Mouse (Mus musculus): ENCODE results near the gene Cideb. TPM values are rescaled to one million over a fixed set of nuclear protein-coding genes. Genes with fewer than 3 reads are reported as not detected.

Gene Cideb
- total RNA-seq, 2 experiments from 2014 or later = 1.2 to 2.2 TPM

DNA sequence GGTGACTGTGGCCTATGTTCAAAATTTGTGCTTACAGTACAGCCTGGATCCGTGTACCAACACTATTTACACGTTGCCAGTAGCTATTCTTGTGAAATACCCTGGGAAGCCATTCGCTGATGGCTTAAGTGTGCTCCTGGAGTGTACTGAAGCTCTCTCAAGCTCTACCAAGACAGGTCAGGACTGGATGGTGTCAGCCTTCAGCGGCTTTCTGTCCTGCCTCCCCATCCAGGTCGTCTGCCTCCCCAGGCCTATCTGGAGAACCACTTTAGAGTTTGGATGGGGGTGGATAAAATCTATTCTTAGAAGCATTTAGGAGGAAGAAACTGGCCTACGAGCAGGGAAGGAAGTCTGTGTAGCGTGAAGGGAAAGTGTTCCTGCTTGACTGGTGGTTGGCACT is 4.9 kb upstream of the Cideb start:
- DNase-seq = no peak

DNA sequence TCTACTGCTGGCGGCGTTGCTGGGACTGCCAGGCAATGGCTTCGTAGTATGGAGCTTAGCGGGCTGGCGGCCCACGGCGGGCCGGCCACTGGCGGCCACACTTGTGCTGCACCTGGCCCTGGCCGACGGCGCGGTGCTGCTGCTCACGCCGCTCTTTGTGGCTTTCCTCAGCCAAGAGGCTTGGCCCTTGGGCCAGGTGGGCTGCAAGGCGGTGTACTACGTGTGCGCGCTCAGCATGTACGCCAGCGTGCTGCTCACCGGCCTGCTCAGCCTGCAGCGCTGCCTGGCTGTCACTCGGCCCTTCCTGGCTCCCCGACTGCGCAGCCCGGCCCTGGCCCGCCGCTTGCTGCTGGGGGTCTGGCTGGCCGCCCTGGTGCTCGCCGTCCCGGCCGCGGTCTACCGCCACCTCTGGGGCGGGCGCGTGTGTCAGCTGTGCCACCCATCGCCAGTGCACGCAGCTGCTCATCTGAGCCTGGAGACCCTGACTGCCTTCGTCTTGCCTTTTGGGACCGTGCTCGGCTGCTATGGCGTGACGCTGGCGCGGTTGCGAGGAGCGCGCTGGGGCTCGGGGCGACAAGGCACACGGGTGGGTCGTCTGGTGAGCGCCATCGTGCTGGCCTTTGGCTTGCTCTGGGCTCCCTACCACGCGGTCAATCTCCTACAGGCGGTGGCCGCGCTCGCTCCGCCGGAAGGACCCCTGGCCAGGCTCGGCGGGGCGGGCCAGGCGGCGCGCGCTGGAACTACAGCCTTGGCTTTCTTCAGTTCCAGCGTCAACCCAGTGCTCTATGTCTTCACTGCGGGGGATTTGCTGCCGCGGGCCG is 4.0 kb upstream of the Cideb start:
- peak; percentile 70 for DNase-seq

DNA sequence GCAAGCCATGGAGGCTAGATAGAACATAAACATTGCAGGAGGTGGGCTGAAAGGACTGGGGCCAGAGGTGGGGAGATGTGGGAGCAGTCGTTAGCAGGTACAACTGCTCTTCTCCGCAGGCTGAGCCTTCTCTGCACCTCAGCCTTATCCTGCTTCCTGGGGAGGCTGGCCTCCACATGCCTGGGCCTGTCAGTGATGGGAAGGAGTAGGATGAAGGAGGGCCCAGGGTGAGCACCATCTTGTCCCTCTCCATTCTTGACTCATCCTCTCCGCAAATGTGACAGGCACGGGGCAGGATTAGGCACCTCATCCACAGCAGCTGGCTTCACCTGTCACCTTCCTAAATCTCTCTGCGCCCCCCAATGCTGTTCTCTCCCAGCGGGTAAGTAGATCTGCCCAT is 2.9 kb upstream of the Cideb start, which contains the start of gene Ltb4r2:
Gene Ltb4r2, plus strand, starts transcription at position 266 of the 400 bp plus-strand sequence.
- no peak for DNase-seq

DNA sequence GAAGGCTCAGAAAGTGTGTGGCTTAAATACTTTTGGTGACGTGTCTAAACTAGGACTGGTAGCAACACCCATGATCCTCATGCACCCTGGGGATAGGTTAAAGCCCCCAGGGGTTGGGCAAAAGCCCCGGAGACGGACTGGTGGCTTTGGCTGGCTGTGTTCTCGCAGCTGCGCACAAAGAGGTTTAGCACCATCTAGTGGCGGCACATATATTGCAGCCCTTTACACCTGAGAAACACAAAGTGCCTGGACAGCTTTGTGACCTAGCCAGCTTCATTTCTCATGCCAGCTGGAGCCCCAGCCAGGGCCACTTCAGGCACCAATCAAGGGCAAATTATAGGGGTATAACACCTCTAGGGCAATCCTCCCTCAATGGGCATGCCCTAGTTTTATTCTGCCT is 1.9 kb upstream of the Cideb start:
- peak; percentile 92 for DNase-seq

DNA sequence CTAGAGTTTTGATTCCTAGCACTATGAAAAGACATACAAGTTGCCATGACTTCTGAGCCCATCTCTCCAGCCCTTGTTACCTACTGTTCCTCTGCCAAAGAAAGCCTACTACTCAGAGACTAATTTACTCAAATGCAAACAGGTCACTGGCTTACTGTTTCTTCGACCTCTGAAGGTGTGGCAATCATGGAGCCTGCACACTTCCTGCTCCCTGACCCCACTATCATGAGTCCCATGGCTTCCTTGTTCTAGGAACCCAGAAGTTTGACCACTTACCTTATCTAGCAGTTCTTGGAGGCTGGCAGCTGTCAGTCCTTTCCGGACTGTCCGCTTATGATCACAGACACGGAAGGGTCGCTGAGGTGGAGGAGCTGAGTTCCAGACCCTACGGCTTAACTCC is 692 bp downstream of the Cideb start:
- no peak for DNase-seq

DNA sequence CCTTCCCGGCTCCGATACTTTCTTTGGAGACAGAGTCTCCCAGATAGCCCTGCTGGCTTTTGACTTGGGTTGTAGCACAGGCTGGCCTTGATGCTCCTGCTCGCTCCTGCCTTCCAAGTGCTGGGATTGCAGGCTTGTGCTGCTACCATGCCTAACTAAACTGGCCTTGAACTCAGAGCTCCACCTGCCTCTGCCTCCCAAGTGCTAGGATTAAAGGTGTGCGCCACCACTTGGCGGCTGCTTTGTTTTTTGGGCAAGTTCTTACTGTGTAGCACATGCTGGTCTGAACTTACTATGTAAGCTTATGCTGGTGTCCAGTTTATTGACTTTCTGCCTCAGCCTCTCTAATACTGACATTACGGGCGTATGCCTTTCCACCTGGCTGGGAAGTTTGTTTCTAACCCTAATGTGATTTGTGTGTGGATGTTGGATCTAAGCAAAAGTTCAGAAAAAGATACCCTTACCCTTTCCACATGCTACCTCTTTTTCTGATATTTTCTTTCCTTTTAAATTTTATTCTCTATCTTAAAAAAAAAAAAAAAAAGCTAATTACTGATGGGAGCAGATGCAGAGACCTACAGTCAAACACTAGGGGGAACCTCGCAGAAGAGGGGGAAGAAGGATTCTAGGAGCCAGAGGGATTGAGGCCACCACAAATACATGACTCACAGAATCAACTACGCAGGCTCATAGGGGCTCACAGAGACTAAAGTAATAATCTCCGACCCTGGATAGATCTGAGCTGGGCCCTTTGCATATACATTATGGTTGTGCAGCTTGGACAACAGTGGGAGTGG is 11.0 kb downstream of the Cideb start:
- DNase-seq = no peak

DNA sequence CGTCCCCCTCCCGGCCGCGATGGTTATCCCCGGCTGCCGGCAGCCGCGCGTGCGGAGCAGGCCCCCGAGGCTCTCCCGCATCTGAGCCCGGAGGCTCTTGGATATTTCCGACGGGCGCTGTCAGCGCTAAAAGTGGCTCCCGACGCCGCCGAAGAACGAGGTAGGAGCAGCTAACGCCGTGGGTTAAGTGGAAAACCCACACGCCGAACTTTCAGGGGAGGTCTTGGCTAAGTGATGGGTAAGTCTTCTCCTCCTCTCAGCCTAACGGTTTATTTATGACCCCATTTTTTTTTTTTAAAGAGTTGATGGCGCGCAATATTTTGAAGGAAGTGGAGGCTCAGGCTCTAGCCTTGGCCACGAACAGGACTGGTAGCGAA is 12.4 kb downstream of the Cideb start:
- DNase-seq = no peak

DNA sequence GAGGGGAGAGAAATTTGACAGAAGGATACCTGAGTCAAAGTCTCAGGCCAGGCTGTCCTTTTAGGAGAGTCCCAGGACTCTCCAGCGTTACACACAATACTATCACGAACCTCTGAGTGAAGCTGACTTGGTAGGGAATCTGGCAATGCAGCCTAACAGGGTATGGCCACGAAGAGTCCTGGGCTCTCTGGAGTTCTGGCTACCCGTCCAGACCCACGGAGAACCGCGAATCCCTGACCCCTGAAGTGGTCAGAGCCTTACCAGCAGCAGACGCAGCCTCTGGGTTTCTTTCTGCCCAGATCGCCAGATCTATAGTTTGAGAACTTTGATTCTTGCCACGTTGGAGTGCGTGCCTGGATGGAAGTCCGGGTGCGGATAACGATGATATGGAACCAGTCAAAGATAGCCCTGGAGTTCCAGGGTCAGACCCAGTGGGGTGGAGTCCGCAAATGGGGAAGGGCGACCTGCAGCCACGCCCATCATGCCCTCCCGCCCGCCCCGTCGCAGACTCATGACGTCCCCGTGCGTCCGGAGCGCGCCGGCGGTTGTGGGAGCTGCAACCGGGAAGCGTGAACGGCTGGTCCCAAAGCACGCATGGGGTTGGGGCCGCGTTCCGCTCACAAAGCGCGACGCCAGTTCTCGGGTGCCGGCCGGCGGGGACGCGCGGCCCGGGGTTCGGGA is 12.9 kb downstream of the Cideb start, which contains the start of the genes Dhrs1 and Nop9:
Gene Dhrs1, minus strand, starts transcription at position 511 of the 681 bp plus-strand sequence.
Gene Nop9, plus strand, starts transcription at position 514 of the 681 bp plus-strand sequence.
- peak; percentile 91 for DNase-seq

DNA sequence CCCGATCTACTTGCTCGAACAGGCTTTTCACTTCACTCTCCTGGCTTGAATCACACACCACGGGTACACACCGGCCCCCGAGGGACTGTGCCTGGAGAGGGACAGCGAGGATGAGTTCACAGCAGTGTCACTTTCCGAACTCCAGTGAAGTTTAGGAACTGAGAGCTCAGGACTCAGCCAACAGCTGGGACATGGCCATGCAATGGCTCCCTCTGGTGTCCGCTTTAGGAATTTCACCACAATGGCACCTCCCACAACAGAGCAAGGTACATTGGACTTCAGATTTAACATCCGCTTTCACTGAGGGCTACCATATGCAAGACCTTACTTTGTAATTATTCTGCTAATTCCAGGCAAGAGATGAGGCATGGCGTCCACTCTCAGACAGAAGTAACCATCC is 14.5 kb downstream of the Cideb start:
- DNase-seq = peak; percentile 93

DNA sequence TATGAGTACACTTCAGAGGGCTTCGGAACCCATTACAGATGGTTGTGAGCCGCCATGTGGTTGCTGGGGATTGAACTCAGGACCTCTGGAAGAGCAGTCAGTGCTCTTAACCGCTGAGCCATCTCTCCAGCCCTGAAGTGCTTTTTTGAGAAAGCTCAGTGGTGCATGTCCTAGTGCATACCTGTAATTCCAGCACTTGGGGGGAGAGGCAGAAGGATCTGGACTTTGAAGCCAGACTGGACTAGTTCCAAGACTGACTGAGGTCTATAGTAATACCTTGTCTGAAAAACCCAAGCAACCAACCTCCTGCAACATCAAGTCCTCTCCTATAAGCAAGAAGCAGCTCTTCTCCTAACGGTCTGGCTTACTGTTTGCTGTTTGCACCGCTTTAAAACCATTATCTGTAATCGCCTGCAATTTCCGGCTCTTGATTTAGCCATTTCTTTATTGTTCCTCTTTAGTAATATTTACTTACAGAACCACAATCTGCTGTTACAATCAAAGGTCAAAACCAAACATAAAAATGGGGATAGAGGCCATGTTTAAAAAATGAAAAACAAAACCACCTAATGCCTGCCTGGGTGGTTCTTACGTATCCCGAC is 21.1 kb downstream of the Cideb start:
- no peak for DNase-seq

DNA sequence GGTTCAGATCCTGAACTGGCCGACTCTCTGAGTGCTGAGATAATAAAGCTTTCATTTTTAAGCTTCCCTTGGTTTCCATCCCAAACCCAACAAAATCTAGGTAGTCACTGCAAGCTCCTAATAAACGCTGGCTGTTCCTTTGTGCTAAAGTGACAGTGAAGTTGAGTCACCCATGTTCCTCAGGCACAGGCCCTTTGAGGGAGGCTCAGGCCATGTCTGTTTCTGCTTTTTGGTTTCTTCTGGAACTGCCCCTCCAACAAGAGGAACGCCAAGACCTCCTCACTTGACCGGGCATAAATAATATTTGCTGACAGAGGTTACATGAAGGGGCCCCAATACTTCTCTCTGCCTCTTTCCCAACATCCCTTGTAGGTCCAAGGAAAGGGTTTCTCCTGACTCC is 22.5 kb downstream of the Cideb start:
- DNase-seq = no peak

DNA sequence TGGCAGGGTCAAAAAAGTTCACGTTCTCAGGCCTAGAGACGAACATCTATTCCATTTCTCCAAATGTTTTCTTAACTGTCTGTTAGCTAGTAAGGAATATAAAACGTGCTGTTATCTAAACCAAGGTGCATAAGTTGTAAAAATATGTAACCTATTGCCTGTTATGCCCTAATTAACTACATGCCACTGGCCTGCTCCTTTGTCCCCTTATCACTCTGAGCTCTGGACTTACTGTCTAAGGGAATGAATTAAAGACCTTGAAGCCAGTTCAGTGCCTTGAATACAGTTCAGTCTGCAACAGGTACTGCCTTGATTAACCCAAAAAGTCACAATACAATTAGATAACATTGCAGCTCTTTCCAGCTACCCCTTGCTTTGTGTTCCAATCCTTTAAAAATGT is 22.9 kb downstream of the Cideb start:
- DNase-seq = no peak

DNA sequence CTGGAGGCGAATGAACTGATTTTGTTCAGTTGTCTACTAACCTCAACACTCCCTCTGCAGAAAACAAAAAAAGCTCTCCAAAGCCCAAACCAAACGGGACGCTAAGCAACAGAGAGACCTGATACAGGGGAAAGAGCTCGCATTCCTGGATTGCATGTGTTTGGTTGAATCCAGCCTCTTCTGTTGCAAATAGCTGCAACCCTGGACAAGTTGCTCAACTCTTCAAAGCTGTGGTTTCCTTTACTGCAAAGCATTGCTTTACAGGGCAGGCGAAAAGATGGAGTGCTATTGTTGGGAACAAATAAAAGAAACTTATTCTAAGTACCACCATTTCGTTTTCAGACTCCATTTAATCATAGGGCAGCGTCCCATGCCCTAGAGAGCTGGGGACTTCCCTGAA is 23.4 kb downstream of the Cideb start:
- DNase-seq = no peak

DNA sequence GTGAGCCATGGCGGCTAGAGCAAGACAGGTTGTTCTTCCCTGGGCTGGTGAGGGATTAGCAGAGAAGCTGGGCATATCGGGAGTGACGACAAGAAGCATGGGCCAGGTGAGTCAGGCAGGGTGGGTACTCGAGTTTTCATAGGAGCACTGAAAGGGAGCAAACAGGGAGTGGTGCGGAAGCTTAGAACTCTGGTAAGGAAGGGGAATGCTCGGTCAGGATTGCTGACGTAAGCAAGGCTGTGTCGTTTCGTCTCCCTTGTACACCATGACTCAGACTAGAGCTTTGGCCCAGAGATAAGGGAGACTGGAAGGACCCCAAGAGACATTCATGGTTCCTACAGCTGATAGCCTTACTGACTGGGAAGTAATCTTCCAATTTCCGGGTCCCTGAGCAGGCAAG is 24.4 kb downstream of the Cideb start:
- DNase-seq = no peak

DNA sequence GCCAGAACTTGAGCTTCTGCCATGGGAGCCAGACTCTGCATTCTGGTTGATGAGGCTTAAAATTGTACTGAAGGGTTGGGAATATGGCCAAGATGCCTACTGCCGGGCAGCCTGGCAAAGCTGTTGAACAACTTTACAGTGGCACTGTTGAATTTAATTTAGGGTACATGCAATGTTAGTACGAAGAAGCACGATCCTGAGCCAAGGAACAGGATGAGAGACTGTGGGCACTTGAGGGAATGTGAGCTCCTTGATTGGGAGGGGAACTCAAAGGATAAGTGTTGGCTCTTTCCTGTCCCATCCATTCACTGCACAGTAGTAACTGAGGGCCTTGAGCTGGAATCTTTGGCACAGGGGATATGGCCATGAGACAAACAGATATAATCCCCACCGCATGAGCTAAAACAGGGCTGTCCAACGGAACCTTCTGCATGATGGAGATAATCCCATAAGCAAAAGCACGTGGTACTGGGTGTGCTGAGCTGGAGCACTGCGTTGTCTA is 27.7 kb downstream of the Cideb start:
- DNase-seq = no peak

DNA sequence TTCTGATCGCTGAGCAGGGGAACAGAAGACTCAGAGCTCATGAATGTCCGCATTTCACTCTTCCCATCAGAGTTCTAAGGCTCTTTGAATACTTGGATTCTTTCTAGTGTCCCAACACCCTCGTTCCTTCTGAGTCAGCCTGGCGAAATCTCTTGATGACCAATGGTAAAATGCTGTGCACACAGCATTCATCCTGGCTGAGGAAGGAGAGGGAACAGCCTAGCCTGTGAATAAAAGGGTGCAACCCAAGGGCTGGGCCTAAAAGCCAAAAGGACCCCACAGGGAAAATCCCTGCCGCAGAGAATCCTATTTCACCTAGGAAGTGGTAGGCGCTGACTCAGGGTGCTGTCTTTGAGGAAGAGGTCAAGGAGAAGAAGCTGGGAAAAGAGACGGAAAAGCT is 28.1 kb downstream of the Cideb start:
- no peak for DNase-seq

DNA sequence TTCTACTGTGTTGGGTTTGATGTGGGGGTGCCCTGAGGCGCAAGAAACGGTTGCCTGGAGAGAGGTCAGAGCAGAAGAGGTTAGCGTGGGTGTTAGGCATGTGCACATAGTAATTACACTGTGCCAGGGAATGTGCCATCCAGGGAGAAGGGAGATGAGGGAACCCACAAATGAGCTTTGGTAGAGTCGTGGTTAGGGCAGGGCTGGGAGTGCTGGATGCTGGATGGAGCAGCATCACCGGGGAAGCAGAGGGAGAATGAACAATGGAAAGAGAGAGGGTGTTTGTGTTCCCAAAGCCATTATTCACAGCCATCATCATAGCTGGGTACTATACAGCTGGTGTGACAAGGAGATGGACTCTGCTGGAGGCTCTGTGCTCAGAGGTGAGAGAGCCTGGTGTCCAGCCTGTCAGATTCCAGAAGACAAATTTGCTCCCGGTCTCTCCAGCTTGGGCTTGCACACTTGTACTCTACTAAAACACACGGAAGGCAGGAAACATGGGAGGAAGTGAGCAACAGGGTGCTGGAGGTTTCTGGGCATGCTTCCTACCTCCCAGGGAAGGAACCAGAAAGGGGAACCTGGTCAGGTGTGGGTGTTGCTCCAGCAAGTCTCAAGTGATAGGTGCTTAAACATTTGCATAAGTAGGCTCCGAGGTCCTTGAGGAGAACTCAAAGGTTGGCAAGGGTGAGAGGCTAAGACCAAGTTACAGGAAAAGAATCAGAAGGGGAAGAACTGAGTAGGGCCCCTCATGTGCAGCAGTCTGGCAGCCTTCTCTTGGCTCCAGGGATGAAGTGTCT is 30.2 kb downstream of the Cideb start:
- DNase-seq = no peak

DNA sequence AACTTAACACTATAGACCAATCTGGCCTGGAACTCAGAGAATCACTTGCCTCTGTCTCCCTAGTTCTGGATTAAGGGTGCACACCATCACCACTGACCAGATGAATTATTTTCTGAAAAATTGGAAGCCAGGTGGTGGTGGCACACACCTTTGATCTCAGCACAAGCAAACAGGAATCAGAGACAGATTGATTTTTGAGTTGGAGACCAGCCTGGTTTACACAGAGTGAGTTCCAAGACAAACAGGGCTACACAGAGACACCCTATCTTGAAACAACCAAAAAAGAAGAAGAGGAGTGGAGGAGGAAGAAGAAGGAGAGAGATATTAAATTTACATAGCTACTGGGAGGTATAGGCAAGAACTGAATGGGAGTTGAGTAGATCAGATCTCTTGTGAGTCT is 32.0 kb downstream of the Cideb start:
- no peak for DNase-seq

DNA sequence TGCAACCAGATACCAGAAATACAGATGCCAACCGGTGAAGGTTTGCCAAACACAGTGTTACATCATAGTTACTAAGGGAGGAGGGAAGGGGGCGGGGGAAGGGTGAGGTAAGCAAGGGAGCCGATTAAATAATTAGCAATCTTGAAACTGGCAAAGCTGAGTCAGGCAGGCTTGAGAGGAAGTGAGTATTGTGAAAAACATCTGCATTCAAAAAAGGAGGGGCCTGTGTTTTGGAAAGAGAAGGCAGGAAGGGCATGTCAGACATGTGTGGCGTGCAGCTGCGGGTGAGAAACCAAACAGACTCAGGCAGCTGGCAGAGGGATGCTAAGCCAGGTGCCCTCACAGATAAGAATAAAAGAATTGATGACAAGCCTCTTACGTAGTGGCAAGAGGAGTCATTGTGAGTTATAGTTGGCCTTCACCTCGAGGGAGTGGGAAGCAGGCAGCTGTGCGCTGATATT is 33.8 kb downstream of the Cideb start:
- peak; percentile 25 for DNase-seq

DNA sequence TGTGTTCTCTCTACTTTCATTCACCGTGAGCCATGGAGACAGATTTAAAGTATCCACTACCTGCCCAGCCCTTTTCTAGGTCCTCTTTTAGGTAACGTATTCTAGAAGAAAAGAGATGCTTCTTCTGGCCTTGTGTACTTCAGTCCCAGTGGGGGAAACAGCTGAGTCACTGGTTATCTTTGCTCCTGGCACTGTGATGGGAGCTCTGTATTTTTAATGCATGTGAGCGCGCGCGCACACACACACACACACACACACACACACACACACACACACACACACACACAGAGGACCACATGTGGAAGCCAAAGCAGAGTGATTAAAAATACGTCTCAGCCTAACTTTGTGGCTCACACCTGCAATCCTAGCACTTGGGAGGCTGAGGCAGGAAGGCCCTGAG is 34.8 kb downstream of the Cideb start:
- DNase-seq = no peak

DNA sequence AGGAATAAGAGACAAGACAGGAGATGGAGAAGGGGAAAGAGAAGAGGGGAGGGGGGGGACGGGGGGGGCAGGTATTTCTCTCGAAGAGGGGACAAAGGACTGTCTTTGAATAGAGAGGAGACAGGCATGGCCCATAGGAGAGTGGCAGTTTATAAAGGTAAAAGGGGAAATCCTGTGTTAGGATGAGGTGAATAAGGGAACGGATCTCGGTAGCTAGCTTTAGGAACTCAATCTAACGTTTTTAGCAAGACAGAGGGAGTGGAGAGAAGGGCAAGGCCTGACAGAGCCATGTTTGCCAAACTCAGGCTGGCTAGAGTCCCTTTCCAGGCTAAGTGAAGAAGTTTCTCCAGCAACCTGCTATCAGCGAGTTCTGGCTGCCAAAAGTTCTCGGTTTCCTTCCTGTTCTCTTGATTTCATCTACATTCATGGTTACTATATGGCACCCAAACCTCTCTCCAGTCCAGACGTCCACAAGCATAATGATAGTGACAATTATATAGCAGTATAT is 35.8 kb downstream of the Cideb start:
- DNase-seq = no peak

Data from heart, postnatal 4 days (tissue).